Mouse (Mus musculus) hindbrain, postnatal 0 days (tissue): ENCODE data around the gene Cacna1f. TPM values are rescaled to one million over a fixed set of nuclear protein-coding genes. Genes with fewer than 3 reads are reported as not detected.
A peak's percentile ranks its signal among the peaks of the same experiment; 100 is the strongest.

Experiments
- ATAC-seq: fragments of 200-750 bp; cut with Nextera tagmentation; 2 replicates; pipeline ENCODE4 v1.8.0; 2017; ENCODE audit warnings: mild to moderate bottlenecking, moderate TSS enrichment, moderate library complexity
- DNase-seq: peaks from one replicate; pipeline ENCODE4 v3.0.0-alpha.2; 2015; ENCODE audit warnings: low spot score
- H3K27ac ChIP-seq: fragments of 300-500 bp; sonication (generic); 2 replicates; pipeline ENCODE4 v1.5.1; 2014; ENCODE audit warnings: mild to moderate bottlenecking
- H3K27me3 ChIP-seq: fragments of 300-500 bp; sonication (generic); 2 replicates; pipeline ENCODE4 v1.6.1; 2014; ENCODE audit warnings: low read length, mixed read lengths; ENCODE audit not compliant: insufficient read depth
- H3K36me3 ChIP-seq: fragments of 300-500 bp; sonication (generic); 2 replicates; pipeline ENCODE4 v1.6.1; 2014; ENCODE audit warnings: low read length, mixed read lengths; ENCODE audit not compliant: insufficient read depth
- H3K4me1 ChIP-seq: fragments of 300-500 bp; sonication (generic); 2 replicates; pipeline ENCODE4 v1.6.1; 2014; ENCODE audit warnings: antibody characterized with exemption, low read length, mixed read lengths; ENCODE audit not compliant: insufficient read depth
- H3K4me2 ChIP-seq: fragments of 300-500 bp; sonication (generic); 2 replicates; pipeline ENCODE4 v1.6.1; 2014; ENCODE audit warnings: low read depth, mild to moderate bottlenecking, low read length, moderate library complexity, mixed read lengths
- H3K4me3 ChIP-seq: fragments of 300-500 bp; sonication (generic); 2 replicates; pipeline ENCODE4 v1.5.1; 2014; ENCODE audit warnings: low read length
- H3K9ac ChIP-seq: fragments of 300-500 bp; sonication (generic); replicated peaks from 2 replicates; pipeline ENCODE4 v1.6.1; 2014; ENCODE audit warnings: mild to moderate bottlenecking, low read length, moderate library complexity, mixed read lengths
- H3K9me3 ChIP-seq: fragments of 300-500 bp; sonication (generic); 2 replicates; pipeline ENCODE4 v1.6.1; 2016; ENCODE audit warnings: low read length, mixed read lengths
- CTCF ChIP-seq: IDR thresholded peaks from 2 replicates; pipeline ENCODE4 v1.5.1; 2016; ENCODE audit warnings: antibody characterized with exemption, control low read depth, low read depth
- WGBS: fragments of 180-500 bp; shearing (Covaris S2); extraction: QIAGEN DNeasy Blood & Tissue Kit; methylation state at CpG from one replicate; pipeline ENCODE4 v1.1.7; 2014; 5-methylcytosine and 5-hydroxymethylcytosine counted together
- polyA plus RNA-seq: library from polyadenylated mRNA; unstranded; fragments of >200 nt; fragmentation: Nextera tagmentation; extraction: Ambion mirVana; gene quantifications from 2 replicates; pipeline ENCODE4 v1.2.1, GENCODE M21; 2015
- total RNA-seq: library from RNA; depleted of rRNA; stranded (reverse); fragments of >200 nt; gene quantifications from 2 replicates; pipeline ENCODE4 v1.2.3, GENCODE M21; 2014

The Cacna1f gene
- total and polyA plus RNA-seq, 2 experiments from 2014 or later = 0.10 to 0.11 TPM

DNA sequence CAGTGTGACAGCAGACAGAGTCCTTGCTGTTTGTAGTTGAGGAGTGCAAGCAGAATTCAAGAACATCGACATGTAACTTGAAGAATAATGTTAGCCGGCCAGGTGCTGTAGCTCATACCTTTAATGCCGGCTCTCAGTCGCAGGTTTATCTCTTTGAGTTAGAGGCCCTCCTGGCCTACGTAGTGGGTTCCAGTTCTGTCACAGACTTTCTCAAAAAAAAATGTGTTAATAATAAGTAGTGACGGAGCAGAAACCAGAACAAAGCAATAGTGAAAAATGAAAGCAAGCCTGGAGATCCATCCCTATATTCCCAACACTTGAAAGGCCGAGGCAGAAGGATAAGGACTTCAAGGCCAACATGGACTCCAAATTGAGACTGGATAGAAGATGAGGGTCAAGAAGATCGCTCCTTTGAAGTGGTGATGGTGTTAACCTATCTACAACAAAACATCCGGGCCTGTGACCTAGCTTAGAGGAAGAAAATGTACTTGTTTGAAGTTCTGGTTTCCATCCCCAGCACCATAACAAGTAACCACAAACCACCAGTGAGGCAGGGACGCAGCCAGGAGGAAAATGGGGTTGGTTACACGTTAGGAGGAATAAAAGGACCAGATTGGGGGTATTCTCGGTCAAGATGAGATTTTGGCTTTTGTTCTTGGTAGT, 11.1 kb downstream of the Cacna1f start:
- ATAC-seq (no peak), DNase-seq (no peak)
- no peak for TF ChIP-seq CTCF
- H3K4me2 ChIP-seq = no peak overlapping the region
- H3K9me3 ChIP-seq = no peaks in the 10 kb centered on the region
- no peaks in the 10 kb centered on the region for H3K36me3 ChIP-seq
- H3K4me1 ChIP-seq = no peaks in the 10 kb centered on the region
- no peak overlapping the region for H3K27ac ChIP-seq
- no peaks in the 10 kb centered on the region for H3K27me3 ChIP-seq
- no peak overlapping the region for H3K4me3 ChIP-seq
- H3K9ac ChIP-seq = no peak overlapping the region
- WGBS = 77% methylated on average over 12 of the region's 12 CpGs

- H3K9ac ChIP-seq = no peak overlapping the region
- no peaks in the 10 kb centered on the region for H3K27me3 ChIP-seq
- WGBS = 87% methylated on average over 6 of the region's 6 CpGs
- H3K9me3 ChIP-seq = no peaks in the 10 kb centered on the region
- no peak overlapping the region for H3K27ac ChIP-seq
- H3K4me2 ChIP-seq = no peak overlapping the region
- H3K4me3 ChIP-seq = no peak overlapping the region
- no peak for TF ChIP-seq CTCF
- no peaks in the 10 kb centered on the region for H3K4me1 ChIP-seq
- no peaks in the 10 kb centered on the region for H3K36me3 ChIP-seq
- ATAC-seq = no peak
- DNase-seq = no peak
These were observed 25.7 kb downstream of the Cacna1f start for GRCm38 (mm10) chrX:7632560-7632959.

DNA sequence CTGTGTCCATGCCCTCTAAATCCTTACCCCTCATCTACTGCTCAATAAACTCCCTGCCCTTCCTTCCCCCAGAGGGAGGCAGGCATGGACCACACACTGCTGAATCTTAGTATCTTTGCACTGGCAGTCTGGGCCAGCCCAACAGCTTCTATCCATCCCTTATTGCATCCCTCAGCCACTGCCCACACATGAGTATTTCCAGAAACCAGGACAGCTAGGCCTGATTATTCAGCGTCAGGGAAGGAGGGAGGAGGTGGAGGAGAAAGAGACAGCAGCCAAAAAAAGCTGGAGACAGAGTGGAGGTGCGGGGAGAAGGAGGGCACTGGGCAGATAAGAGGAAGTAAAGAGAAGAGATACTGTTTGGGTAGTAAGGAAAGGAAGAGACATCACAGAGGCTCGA, 28.2 kb downstream of the Cacna1f start:
- DNase-seq (no peak), ATAC-seq (no peak)
- TF ChIP-seq CTCF = no peak
- no peaks in the 10 kb centered on the region for H3K27me3 ChIP-seq
- no peaks in the 10 kb centered on the region for H3K4me1 ChIP-seq
- H3K4me2 ChIP-seq = no peak overlapping the region
- WGBS = 66% methylated on average over 3 of the region's 3 CpGs
- no peak overlapping the region for H3K9ac ChIP-seq
- H3K36me3 ChIP-seq = no peaks in the 10 kb centered on the region
- H3K27ac ChIP-seq = no peak overlapping the region
- H3K4me3 ChIP-seq = no peak overlapping the region
- H3K9me3 ChIP-seq = no peaks in the 10 kb centered on the region

GRCm38 (mm10) chrX:7638401-7639091, 31.7 kb downstream of the Cacna1f start, which contains the start of gene Syp:
Gene Syp, plus strand, starts transcription at chrX:7638471.
- WGBS = 32% methylated on average over 32 of the region's 42 CpGs
- DNase-seq (peak; percentile 86), ATAC-seq (peak; percentile 89)
- Histone ChIP-seq H3K27ac (peak within 1 kb of the TSS; percentile 84), H3K36me3 (no peaks in the 10 kb centered on the region), H3K9ac (peak within 1 kb of the TSS; percentile 68), H3K4me2 (peak within 1 kb of the TSS; percentile 57), H3K4me3 (peak within 1 kb of the TSS; percentile 46), H3K9me3 (no peaks in the 10 kb centered on the region), H3K4me1 (no peaks in the 10 kb centered on the region), H3K27me3 (no peaks in the 10 kb centered on the region)
- TF ChIP-seq CTCF = no peak

GRCm38 (mm10) chrX:7639536-7640325, 32.8 kb downstream of the Cacna1f start:
- Histone ChIP-seq H3K27ac (peak overlapping the region; percentile 84), H3K4me2 (peak overlapping the region; percentile 57), H3K27me3 (no peaks in the 10 kb centered on the region), H3K9me3 (no peaks in the 10 kb centered on the region), H3K9ac (peak overlapping the region; percentile 68), H3K4me1 (no peaks in the 10 kb centered on the region), H3K36me3 (no peaks in the 10 kb centered on the region), H3K4me3 (peak overlapping the region; percentile 46)
- WGBS = 32% methylated on average over 13 of the region's 13 CpGs
- ATAC-seq (peak; percentile 52), DNase-seq (peak; percentile 39)
- TF ChIP-seq CTCF = no peak

DNA sequence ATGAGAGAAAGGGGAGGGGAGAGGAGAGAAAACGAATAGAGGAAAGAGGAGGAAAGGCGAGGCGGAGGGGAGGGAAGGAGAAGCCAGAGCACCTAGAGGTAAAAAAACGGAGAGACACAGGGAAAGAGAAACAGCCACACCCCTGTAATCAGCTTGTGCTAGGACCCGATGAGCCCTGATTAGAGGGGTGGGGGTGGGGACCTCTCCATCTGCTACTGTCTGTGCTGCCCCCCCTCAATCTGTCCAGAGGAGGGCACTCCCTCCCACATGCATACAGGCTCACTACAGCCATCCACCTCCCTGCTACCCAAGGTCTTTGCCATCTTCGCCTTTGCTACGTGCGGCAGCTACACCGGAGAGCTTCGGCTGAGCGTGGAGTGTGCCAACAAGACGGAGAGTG, 33.9 kb downstream of the Cacna1f start:
- no peaks in the 10 kb centered on the region for H3K36me3 ChIP-seq
- H3K4me3 ChIP-seq = peak overlapping the region; percentile 10; the same call in 1 of the 2 replicates
- H3K9ac ChIP-seq = no peak overlapping the region
- H3K4me1 ChIP-seq = no peaks in the 10 kb centered on the region
- peak; percentile 12 for DNase-seq
- H3K27ac ChIP-seq = no peak overlapping the region
- no peak for TF ChIP-seq CTCF
- H3K9me3 ChIP-seq = no peaks in the 10 kb centered on the region
- H3K27me3 ChIP-seq = no peaks in the 10 kb centered on the region
- peak overlapping the region; percentile 57 for H3K4me2 ChIP-seq
- no peak for ATAC-seq
- 46% methylated on average over 12 of the region's 12 CpGs for WGBS
